Mouse (Mus musculus) midbrain, embryonic 14.5 days (tissue): ENCODE measurements at regions not wholly inside any gene's neighbourhood (a gene's known extent, or its start where the extent isn't known, plus 50 kb on each side); places are given as distances from the start of the nearest gene placed in this dataset.

Experiments used
- ATAC-seq: fragments of 200-750 bp; cut with Nextera tagmentation; 2 replicates; pipeline ENCODE4 v1.8.0; 2017; ENCODE audit warnings: moderate number of reproducible peaks, moderate library complexity; ENCODE audit not compliant: low FRiP score, low TSS enrichment
- DNase-seq: peaks from one replicate; pipeline ENCODE4 v3.0.0-alpha.2; 2015
- H3K27ac ChIP-seq: fragments of 300-500 bp; sonication (generic); replicated peaks from 2 replicates; pipeline ENCODE4 v1.5.1; 2014; ENCODE audit warnings: mild to moderate bottlenecking, low read depth, low read length, moderate library complexity
- H3K27me3 ChIP-seq: fragments of 300-500 bp; sonication (generic); 2 replicates; pipeline ENCODE4 v1.6.1; 2014; ENCODE audit warnings: low read length, control low read depth, mixed read lengths; ENCODE audit not compliant: control insufficient read depth, insufficient read depth
- H3K36me3 ChIP-seq: fragments of 300-500 bp; sonication (generic); 2 replicates; pipeline ENCODE4 v1.6.1; 2014; ENCODE audit warnings: low read length, control low read depth; ENCODE audit not compliant: control insufficient read depth, insufficient read depth
- H3K4me1 ChIP-seq: fragments of 300-500 bp; sonication (generic); 2 replicates; pipeline ENCODE4 v1.6.1; 2014; ENCODE audit warnings: mild to moderate bottlenecking, antibody characterized with exemption, low read length, control low read depth; ENCODE audit not compliant: control insufficient read depth, insufficient read depth
- H3K4me2 ChIP-seq: fragments of 300-500 bp; sonication (generic); 2 replicates; pipeline ENCODE4 v1.6.1; 2014; ENCODE audit warnings: mild to moderate bottlenecking, low read length, moderate library complexity
- H3K4me3 ChIP-seq: fragments of 300-500 bp; sonication (generic); replicated peaks from 2 replicates; pipeline ENCODE4 v1.5.1; 2014; ENCODE audit warnings: low read depth, low read length
- H3K9ac ChIP-seq: fragments of 300-500 bp; sonication (generic); replicated peaks from 2 replicates; pipeline ENCODE4 v1.6.1; 2014; ENCODE audit warnings: mild to moderate bottlenecking, low read length, moderate library complexity
- H3K9me3 ChIP-seq: fragments of 300-500 bp; sonication (generic); 2 replicates; pipeline ENCODE4 v1.6.1; 2016; ENCODE audit warnings: low read length, control low read depth, mixed read lengths; ENCODE audit not compliant: control insufficient read depth
- WGBS: fragments of 180-500 bp; shearing (Covaris S2); extraction: QIAGEN DNeasy Blood & Tissue Kit; methylation state at CpG from one replicate; pipeline ENCODE4 v1.1.7; 2014; 5-methylcytosine and 5-hydroxymethylcytosine counted together

DNA sequence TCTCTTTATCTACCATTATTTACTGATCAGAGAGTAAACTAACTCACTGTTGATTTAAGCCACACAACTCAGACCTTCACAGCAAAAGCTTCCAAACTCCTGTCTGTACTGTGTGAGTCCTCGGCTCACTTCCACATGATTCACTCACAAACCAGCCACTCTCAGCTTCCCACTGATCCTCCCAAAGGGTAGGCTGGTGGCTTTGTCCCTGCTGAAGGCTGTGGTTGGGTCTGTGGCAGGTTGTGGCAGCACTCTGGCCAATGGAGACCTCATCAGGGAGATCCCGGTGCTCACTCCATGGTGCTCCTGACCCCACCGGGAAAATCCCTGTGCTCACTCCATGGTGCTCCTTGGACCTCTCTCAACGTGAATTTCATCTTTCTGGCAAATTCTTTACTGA is 170.1 kb downstream of the Gas1 start:
- no peaks in the 10 kb centered on the region for H3K27me3 ChIP-seq
- 81% methylated on average over 4 of the region's 4 CpGs for WGBS
- DNase-seq (no peak), ATAC-seq (no peak)
- no peaks in the 10 kb centered on the region for H3K36me3 ChIP-seq
- H3K4me2 ChIP-seq: no peak overlapping the region
- H3K4me1 ChIP-seq: no peaks in the 10 kb centered on the region
- H3K9ac ChIP-seq: no peak overlapping the region
- no peak overlapping the region for H3K27ac ChIP-seq
- H3K9me3 ChIP-seq: no peaks in the 10 kb centered on the region
- no peak overlapping the region for H3K4me3 ChIP-seq

DNA sequence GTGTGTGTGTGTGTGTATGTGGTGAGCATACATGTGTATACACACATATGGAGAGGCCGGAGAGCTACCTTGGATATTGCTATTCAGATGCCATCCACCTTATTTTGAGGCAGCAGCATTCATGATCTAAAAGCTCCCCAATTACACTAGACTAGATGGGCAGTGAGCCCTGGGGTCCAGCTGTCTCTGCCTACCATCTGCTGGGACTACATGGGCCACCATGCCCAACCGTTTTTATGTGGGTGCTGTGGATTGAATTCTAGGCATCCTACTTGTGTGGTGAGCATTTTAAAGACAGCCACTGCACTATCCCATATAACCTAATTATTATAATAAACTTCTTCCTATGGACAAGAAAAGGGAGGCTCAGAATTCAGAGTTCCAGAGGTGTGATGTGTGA is 172.6 kb downstream of the Gas1 start:
- WGBS: 87% methylated on average over 2 of the region's 2 CpGs
- DNase-seq (no peak), ATAC-seq (no peak)
- Histone ChIP-seq H3K27ac (no peak overlapping the region), H3K36me3 (no peaks in the 10 kb centered on the region), H3K4me2 (no peak overlapping the region), H3K9me3 (no peaks in the 10 kb centered on the region), H3K9ac (no peak overlapping the region), H3K27me3 (no peaks in the 10 kb centered on the region), H3K4me3 (no peak overlapping the region), H3K4me1 (no peaks in the 10 kb centered on the region)

DNA sequence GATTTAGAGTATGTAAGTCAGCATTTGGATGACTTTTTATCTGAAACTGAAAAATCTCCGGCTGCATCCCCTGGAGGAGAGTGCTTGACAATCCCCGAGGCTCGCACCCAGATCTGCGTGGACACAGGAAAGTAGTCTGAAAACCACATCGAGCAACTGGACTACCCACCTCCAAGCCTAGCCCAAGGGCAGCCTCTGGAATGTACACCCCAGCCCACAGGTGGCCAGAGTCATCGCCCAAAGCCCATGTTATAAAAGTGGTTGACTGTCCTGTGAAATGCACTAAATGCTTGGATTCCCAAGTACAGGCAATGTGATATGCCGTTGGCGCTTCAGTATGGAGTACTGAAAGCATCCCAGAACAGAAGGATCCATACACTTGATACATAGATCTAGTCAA is 175.1 kb downstream of the Gas1 start:
- DNase-seq (no peak), ATAC-seq (no peak)
- H3K4me2 ChIP-seq: no peak overlapping the region
- no peak overlapping the region for H3K9ac ChIP-seq
- no peak overlapping the region for H3K27ac ChIP-seq
- H3K36me3 ChIP-seq: no peaks in the 10 kb centered on the region
- WGBS: 97% methylated on average over 8 of the region's 8 CpGs
- no peaks in the 10 kb centered on the region for H3K4me1 ChIP-seq
- H3K9me3 ChIP-seq: no peaks in the 10 kb centered on the region
- no peaks in the 10 kb centered on the region for H3K27me3 ChIP-seq
- no peak overlapping the region for H3K4me3 ChIP-seq

DNA sequence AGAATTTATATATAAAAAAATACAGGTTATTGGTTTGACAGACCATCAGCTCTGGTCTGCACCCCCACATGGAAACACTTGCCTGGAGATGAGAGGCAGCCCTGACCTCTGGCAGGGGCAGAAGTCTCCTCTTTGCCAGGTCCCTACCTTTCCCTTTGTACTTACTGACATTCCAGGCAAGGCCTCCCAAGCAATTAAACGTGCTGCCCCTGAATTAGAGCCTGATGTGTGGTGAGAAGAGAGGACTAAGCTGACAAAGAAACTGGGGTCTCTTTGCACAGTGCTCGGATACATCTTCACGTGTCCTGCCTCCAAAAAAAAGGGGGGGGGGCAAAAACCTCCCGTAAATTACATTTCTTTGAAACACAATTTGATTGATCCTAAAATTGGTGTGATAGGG is 175.5 kb downstream of the Gas1 start:
- 56% methylated on average over 4 of the region's 4 CpGs for WGBS
- Histone ChIP-seq H3K9me3 (no peaks in the 10 kb centered on the region), H3K27me3 (no peaks in the 10 kb centered on the region), H3K4me1 (no peaks in the 10 kb centered on the region), H3K36me3 (no peaks in the 10 kb centered on the region), H3K4me2 (no peak overlapping the region), H3K27ac (no peak overlapping the region), H3K9ac (no peak overlapping the region), H3K4me3 (no peak overlapping the region)
- no peak for DNase-seq
- ATAC-seq: no peak

DNA sequence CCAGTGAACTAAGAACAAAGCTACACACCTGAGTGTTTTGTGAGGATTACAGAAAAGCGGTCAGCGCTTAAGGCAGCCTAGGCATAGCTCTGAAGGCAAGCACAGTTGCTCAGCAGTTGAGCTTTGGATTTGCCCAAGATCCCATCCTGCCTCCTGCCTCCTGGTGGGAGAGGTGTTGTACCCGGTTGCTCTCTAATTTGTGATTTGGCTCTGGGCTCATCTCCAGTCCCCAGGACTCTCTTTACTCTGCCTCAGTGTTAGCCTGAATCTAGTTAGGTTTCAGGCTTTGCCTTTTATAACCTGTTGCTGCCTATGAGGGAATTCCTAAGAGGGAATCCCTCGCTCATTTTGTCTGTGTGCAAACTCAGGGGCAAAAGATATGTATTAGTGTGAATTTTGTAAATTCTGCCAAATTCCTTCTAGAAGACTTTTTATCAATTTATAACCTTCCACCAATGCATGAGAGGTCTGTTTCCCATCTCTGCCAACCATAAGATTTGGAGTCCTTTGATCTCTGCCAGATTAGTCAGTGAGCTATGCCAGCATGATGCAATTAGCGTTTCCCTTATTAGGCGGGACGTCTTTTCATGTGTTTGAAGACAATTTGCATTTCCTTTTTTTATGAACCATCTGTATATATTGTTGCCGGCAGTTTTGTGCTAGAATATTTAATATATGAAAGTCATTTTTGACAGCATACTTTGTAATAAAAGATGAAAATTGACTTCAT is 176.4 kb downstream of the Gas1 start:
- H3K27ac ChIP-seq: no peak overlapping the region
- no peaks in the 10 kb centered on the region for H3K9me3 ChIP-seq
- H3K27me3 ChIP-seq: no peaks in the 10 kb centered on the region
- H3K36me3 ChIP-seq: no peaks in the 10 kb centered on the region
- H3K9ac ChIP-seq: no peak overlapping the region
- DNase-seq (peak; percentile 37), ATAC-seq (no peak)
- WGBS: 51% methylated on average over 8 of the region's 8 CpGs
- no peaks in the 10 kb centered on the region for H3K4me1 ChIP-seq
- no peak overlapping the region for H3K4me3 ChIP-seq
- no peak overlapping the region for H3K4me2 ChIP-seq

DNA sequence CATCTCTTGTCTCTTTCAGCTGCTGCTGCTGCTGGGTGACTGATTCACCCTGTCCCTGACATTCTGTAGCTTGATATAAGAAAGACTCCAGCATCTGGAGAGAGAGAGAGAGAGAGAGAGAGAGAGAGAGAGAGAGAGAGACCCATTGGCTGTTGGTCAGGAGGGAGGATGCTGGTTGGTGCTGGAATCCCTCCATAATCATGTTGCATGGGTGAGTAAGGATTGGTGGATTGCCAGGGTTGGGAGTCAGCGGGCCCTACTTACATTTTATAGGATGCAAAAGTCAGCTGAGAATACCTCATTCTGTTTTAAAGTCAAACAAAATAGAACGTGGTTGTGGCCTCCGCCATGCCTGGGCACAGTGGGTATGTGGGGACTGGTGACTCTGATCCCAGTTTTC is 174.5 kb upstream of the Tut7 start:
- no peak for DNase-seq
- Histone ChIP-seq H3K9ac (no peak overlapping the region), H3K9me3 (no peaks in the 10 kb centered on the region), H3K36me3 (no peaks in the 10 kb centered on the region), H3K4me3 (no peak overlapping the region), H3K27ac (no peak overlapping the region), H3K4me2 (no peak overlapping the region), H3K27me3 (no peaks in the 10 kb centered on the region), H3K4me1 (no peaks in the 10 kb centered on the region)
- ATAC-seq: no peak
- WGBS: 91% methylated on average over 3 of the region's 3 CpGs

DNA sequence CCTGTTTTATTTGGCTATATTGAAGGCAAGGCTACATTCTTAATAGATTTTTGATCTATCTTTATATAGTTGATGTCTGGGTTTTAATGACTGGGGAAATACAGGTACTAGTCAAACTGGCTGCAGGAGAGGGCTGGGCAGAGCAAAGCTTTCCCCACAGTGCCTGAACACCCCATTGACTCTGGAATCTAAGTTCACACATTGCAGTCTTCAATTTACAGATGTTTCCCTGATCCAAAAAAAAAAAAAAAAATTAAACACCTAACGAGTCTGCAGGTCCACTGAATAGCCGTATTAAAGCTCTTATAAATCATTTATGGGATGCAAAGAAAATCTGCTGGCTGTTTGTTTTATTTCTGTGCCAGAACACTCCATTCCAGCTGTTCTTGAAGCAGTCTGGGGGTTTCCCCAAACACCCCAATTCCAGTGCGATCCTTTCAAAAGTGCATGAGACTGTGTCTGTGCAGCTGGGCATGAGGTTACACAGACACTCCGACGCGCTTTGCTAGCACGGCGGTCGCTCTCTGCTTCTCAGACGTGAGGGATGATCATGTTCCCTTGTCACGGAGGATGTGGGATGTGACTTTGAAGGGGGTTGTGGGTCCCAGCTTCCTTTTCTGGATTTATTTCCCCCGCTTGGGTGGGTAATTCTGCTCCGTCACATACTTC is 173.3 kb upstream of the Tut7 start:
- Histone ChIP-seq H3K9me3 (no peaks in the 10 kb centered on the region), H3K27me3 (no peaks in the 10 kb centered on the region), H3K36me3 (no peaks in the 10 kb centered on the region), H3K4me3 (no peak overlapping the region), H3K4me2 (no peak overlapping the region), H3K4me1 (no peaks in the 10 kb centered on the region), H3K9ac (no peak overlapping the region), H3K27ac (no peak overlapping the region)
- 82% methylated on average over 13 of the region's 13 CpGs for WGBS
- DNase-seq (no peak), ATAC-seq (no peak)

DNA sequence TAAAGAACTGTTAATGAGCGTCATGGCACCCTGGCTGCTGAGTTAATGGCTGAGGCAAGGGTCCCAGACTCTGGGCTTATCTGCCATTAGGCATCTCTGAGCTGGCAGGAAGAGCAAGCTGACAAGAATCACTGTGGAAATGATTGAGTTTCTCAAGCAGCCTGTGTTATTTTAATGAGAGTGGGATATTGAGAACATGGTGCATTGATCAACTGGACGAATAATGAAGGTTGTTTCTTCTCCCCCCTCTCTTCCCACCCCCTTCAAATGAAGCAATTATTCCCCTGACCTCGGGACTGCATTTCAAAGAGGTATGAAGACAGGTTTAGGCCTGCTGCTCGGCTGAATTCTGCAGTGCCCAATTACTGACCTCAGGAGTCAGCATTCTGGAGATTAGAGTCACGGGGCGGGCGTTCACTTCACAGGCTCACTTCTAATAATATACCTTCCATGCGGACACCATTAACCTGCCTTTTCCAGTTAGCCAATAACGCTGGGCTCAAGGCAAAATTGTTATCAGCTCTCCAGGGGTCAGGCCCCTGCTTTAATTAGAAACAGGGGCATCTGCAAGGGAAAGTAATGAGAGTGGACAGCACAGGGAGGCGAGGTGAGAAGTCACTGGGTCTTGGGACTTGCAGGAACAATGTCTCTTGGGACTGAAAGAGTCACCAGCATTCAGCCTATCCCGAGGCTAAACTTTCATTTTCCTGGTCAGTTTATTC is 170.0 kb upstream of the Tut7 start:
- H3K9me3 ChIP-seq: no peaks in the 10 kb centered on the region
- no peak overlapping the region for H3K4me3 ChIP-seq
- DNase-seq (no peak), ATAC-seq (no peak)
- H3K36me3 ChIP-seq: no peaks in the 10 kb centered on the region
- WGBS: 55% methylated on average over 11 of the region's 11 CpGs
- H3K9ac ChIP-seq: no peak overlapping the region
- H3K27ac ChIP-seq: no peak overlapping the region
- no peaks in the 10 kb centered on the region for H3K4me1 ChIP-seq
- no peak overlapping the region for H3K4me2 ChIP-seq
- H3K27me3 ChIP-seq: no peaks in the 10 kb centered on the region

DNA sequence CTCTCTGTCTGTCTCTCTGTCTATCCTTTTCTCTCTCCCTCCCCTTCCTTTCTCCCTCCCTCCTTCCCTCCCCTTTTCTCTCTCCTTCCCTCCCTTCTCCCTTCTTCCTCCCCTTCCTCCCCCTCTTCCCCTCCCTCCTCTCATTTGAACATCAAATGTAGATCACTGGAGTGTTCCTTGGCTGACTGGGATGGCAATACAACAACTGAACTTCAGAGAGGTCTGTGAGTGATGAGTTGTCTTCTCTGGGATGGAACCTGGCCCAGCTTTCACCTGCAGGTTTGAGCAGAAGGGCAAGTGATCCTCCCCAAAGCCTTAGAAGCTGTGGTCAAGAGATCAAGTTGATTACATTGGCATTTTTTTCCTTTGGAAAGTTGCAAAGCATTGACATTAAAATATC is 169.4 kb upstream of the Tut7 start:
- Histone ChIP-seq H3K27ac (no peak overlapping the region), H3K27me3 (no peaks in the 10 kb centered on the region), H3K4me1 (no peaks in the 10 kb centered on the region), H3K4me2 (no peak overlapping the region), H3K9ac (no peak overlapping the region), H3K36me3 (no peaks in the 10 kb centered on the region), H3K4me3 (no peak overlapping the region), H3K9me3 (no peaks in the 10 kb centered on the region)
- no peak for DNase-seq
- no peak for ATAC-seq
